Mouse (Mus musculus) Patski (cell line): ENCODE measurements around the gene Ccdc30. TPM values are rescaled to one million over a fixed set of nuclear protein-coding genes. Genes with fewer than 3 reads are reported as not detected.

Experiments
- ATAC-seq: fragments of 100-300 bp; one replicate; pipeline ENCODE4 v1.8.0; 2021
- CTCF ChIA-PET: fragments of 350-600 bp; sonication (Branson Sonifier 250); formaldehyde crosslinking; loops from one replicate; lab custom pipeline; 2022; ENCODE audit warnings: inconsistent platforms; lab: Charles Lee
- POLR2A ChIA-PET: fragments of 350-600 bp; sonication (Branson Sonifier 250); formaldehyde crosslinking; loops from one replicate; lab custom pipeline; 2022; ENCODE audit warnings: antibody characterized with exemption, inconsistent platforms; lab: Charles Lee
- DNase-seq: peaks from one replicate; pipeline ENCODE4 v3.0.0-alpha.2; 2011; ENCODE audit warnings: low read depth, low spot score
- H3K27me3 ChIP-seq: fragments of 371-371 bp; one replicate; pipeline ENCODE4 v1.5.1; 2021
- CTCF ChIP-seq: fragments of 100-300 bp; IDR thresholded peaks from one replicate; pipeline ENCODE4 v1.5.1; 2021
- in situ Hi-C: fragments of 300-500 bp; cut with MboI; formaldehyde crosslinking; loops from 3 replicates; pipeline ENCODE4 v1.11.1; 2018; ENCODE audit warnings: low pct_unique_long_range_greater_than_20kb, mixed read lengths
- polyA plus RNA-seq: library from polyadenylated mRNA; unstranded; gene quantifications from one replicate; pipeline ENCODE4 v1.2.3, GENCODE M21; 2021

Gene Ccdc30
- polyA plus RNA-seq, 1 experiment from 2014 or later: 11.2 TPM

GRCm38 (mm10) chr4:119313756-119314155 lies 101.6 kb downstream of the Ccdc30 start:
- ChIA-PET CTCF (interaction anchor here (1.4 kb wide), 2 partner anchors 9 to 11 kb away, joined by 3 to 4 read pairs; no protein-coding TSS in a partner anchor), POLR2A (no interaction called here)
- ATAC-seq (no peak), DNase-seq (no peak)
- no peaks in the 10 kb centered on the region for H3K27me3 ChIP-seq
- in situ Hi-C loops: no loop called here
- TF ChIP-seq CTCF: no peak

- DNase-seq (peak; percentile 58), ATAC-seq (peak; percentile 69)
- POLR2A ChIA-PET: no interaction called here
- H3K27me3 ChIP-seq: no peaks in the 10 kb centered on the region
- CTCF ChIA-PET: interaction anchor here (1.0 to 1.5 kb wide), 4 partner anchors 8 to 60 kb away, joined by 3 to 5 read pairs (median 4); no protein-coding TSS in a partner anchor
- TF ChIP-seq CTCF: no peak
- in situ Hi-C loops: no loop called here
These were observed 109.9 kb downstream of the Ccdc30 start for GRCm38 (mm10) chr4:119305418-119305817.

- DNase-seq (no peak), ATAC-seq (no peak)
- in situ Hi-C loops: no loop called here
- no peaks in the 10 kb centered on the region for H3K27me3 ChIP-seq
- no peak for TF ChIP-seq CTCF
- ChIA-PET CTCF (no interaction called here), POLR2A (no interaction called here)
These were observed 112.0 kb downstream of the Ccdc30 start for GRCm38 (mm10) chr4:119303291-119303690.

- ChIA-PET POLR2A (interaction anchor here (0.6 kb wide), 1 partner anchor 1318 kb away, joined by 4 read pairs; no protein-coding TSS in a partner anchor), CTCF (interaction anchor here (0.8 kb wide), 1 partner anchor 49 kb away, joined by 3 read pairs; no protein-coding TSS in a partner anchor)
- DNase-seq: no peak
- TF ChIP-seq CTCF: no peak
- ATAC-seq: no peak
- no peaks in the 10 kb centered on the region for H3K27me3 ChIP-seq
- in situ Hi-C loops: no loop called here
These were observed 113.5 kb downstream of the Ccdc30 start for GRCm38 (mm10) chr4:119301777-119302176.

GRCm38 (mm10) chr4:119300761-119301160 lies 114.6 kb downstream of the Ccdc30 start:
- no peaks in the 10 kb centered on the region for H3K27me3 ChIP-seq
- in situ Hi-C loops: no loop called here
- POLR2A ChIA-PET: no interaction called here
- DNase-seq (no peak), ATAC-seq (no peak)
- TF ChIP-seq CTCF: no peak
- CTCF ChIA-PET: interaction anchor here (0.8 kb wide), 1 partner anchor 48 kb away, joined by 3 read pairs; no protein-coding TSS in a partner anchor

GRCm38 (mm10) chr4:119297361-119297760 lies 118.0 kb downstream of the Ccdc30 start:
- CTCF ChIA-PET: interaction anchor here (0.9 kb wide), 1 partner anchor 41 kb away, joined by 3 read pairs; no protein-coding TSS in a partner anchor
- POLR2A ChIA-PET: no interaction called here
- in situ Hi-C loops: no loop called here
- TF ChIP-seq CTCF: no peak
- ATAC-seq (no peak), DNase-seq (no peak)
- H3K27me3 ChIP-seq: no peaks in the 10 kb centered on the region

- DNase-seq (no peak), ATAC-seq (no peak)
- ChIA-PET POLR2A (no interaction called here), CTCF (interaction anchor here (1.4 kb wide), 1 partner anchor 10 kb away, joined by 3 read pairs; no protein-coding TSS in a partner anchor)
- in situ Hi-C loops: no loop called here
- no peak for TF ChIP-seq CTCF
- H3K27me3 ChIP-seq: no peaks in the 10 kb centered on the region
These were observed 120.2 kb downstream of the Ccdc30 start for GRCm38 (mm10) chr4:119295134-119295453.

GRCm38 (mm10) chr4:119294415-119295133 lies 120.7 kb downstream of the Ccdc30 start, which contains the start of gene Ybx1:
Gene Ybx1 (minus strand): TSS chr4:119294604.
- ATAC-seq: peak; percentile 95
- ChIA-PET POLR2A (no interaction called here), CTCF (interaction anchor here (1.4 kb wide), 1 partner anchor 10 kb away, joined by 3 read pairs; no protein-coding TSS in a partner anchor)
- TF ChIP-seq CTCF: no peak
- DNase-seq: peak; percentile 90
- H3K27me3 ChIP-seq: no peaks in the 10 kb centered on the region
- in situ Hi-C loops: loop anchor here (5.0 kb wide), 1 partner anchor 47 kb away; no protein-coding TSS in a partner anchor

- CTCF ChIA-PET: interaction anchor here (1.2 to 1.4 kb wide), 2 partner anchors 41 to 48 kb away, joined by 3 read pairs; no protein-coding TSS in a partner anchor
- ATAC-seq (peak; percentile 25), DNase-seq (no peak)
- in situ Hi-C loops: loop anchor here (5.0 kb wide), 1 partner anchor 46 kb away; no protein-coding TSS in a partner anchor
- POLR2A ChIA-PET: interaction anchor here (0.6 to 1.2 kb wide), 2 partner anchors 15 to 47 kb away, joined by 3 read pairs; no protein-coding TSS in a partner anchor
- TF ChIP-seq CTCF: no peak
- H3K27me3 ChIP-seq: no peaks in the 10 kb centered on the region
These were observed 121.6 kb downstream of the Ccdc30 start for GRCm38 (mm10) chr4:119293574-119294258.
